Mouse (Mus musculus) neural tube, embryonic 14.5 days (tissue): Measurements from ENCODE around the gene Reps2. TPM values are rescaled to one million over a fixed set of nuclear protein-coding genes. Genes with fewer than 3 reads are reported as not detected.

Experiments used
- ATAC-seq: fragments of 200-750 bp; cut with Nextera tagmentation; 2 replicates; pipeline ENCODE4 v1.8.0; 2017; ENCODE audit warnings: low read depth, mild to moderate bottlenecking, moderate TSS enrichment, moderate library complexity
- H3K27ac ChIP-seq: fragments of 300-500 bp; sonication (generic); 2 replicates; pipeline ENCODE4 v1.5.1; 2014; ENCODE audit warnings: low read depth, mild to moderate bottlenecking, control low read depth, low read length, moderate library complexity, mixed read lengths
- H3K27me3 ChIP-seq: fragments of 300-500 bp; sonication (generic); 2 replicates; pipeline ENCODE4 v1.6.1; 2014; ENCODE audit warnings: low read length; ENCODE audit not compliant: control insufficient read depth, insufficient read depth
- H3K36me3 ChIP-seq: fragments of 300-500 bp; sonication (generic); 2 replicates; pipeline ENCODE4 v1.6.1; 2014; ENCODE audit warnings: low read length, mixed read lengths; ENCODE audit not compliant: control insufficient read depth, insufficient read depth
- H3K4me1 ChIP-seq: fragments of 300-500 bp; sonication (generic); 2 replicates; pipeline ENCODE4 v1.6.1; 2014; ENCODE audit warnings: low read length; ENCODE audit not compliant: control insufficient read depth, insufficient read depth
- H3K4me2 ChIP-seq: fragments of 300-500 bp; sonication (generic); 2 replicates; pipeline ENCODE4 v1.6.1; 2014; ENCODE audit warnings: mild to moderate bottlenecking, low read depth, low read length, control low read depth
- H3K4me3 ChIP-seq: fragments of 300-500 bp; sonication (generic); 2 replicates; pipeline ENCODE4 v1.5.1; 2014; ENCODE audit warnings: low read depth, low read length, control low read depth, mixed read lengths
- H3K9ac ChIP-seq: fragments of 300-500 bp; sonication (generic); replicated peaks from 2 replicates; pipeline ENCODE4 v1.6.1; 2014; ENCODE audit warnings: low read depth, mild to moderate bottlenecking, control low read depth, low read length, mixed read lengths
- H3K9me3 ChIP-seq: fragments of 300-500 bp; sonication (generic); 2 replicates; pipeline ENCODE4 v1.6.1; 2016; ENCODE audit warnings: low read length; ENCODE audit not compliant: control insufficient read depth
- WGBS: fragments of 180-500 bp; shearing (Covaris S2); extraction: QIAGEN DNeasy Blood & Tissue Kit; methylation state at CpG from one replicate; pipeline ENCODE4 v1.1.7; 2014; 5-methylcytosine and 5-hydroxymethylcytosine counted together
- polyA plus RNA-seq: library from polyadenylated mRNA; unstranded; fragments of >200 nt; fragmentation: Nextera tagmentation; extraction: Ambion mirVana; gene quantifications from 2 replicates; pipeline ENCODE4 v1.2.1, GENCODE M21; 2014

Reps2 gene
- polyA plus RNA-seq, 1 experiment from 2014 or later = 4.0 TPM

DNA sequence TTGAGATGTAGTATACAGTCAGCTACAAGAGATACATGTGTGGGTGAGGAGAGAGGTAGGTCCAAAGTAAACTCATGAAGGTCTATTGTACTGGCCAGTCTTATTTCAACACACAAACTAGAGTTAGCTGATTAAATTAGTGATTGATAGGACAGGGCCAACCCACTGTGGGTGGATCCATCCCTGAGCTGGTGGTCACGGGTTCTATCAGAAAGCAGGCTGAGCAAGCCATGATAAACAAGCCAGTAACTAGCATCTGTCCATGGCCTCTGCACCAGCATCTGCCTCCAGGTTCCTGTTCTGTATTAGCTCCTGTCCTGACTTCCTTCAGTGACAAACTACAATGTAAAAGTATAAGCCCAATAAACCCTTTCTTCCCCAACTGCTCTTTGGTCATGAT lies 200.1 kb downstream of the Reps2 start:
- H3K36me3 ChIP-seq = no peaks in the 10 kb centered on the region
- H3K27me3 ChIP-seq = no peaks in the 10 kb centered on the region
- H3K9me3 ChIP-seq = no peaks in the 10 kb centered on the region
- H3K9ac ChIP-seq = no peak overlapping the region
- no peak for ATAC-seq
- H3K4me1 ChIP-seq = no peaks in the 10 kb centered on the region
- WGBS = 71% methylated on average over 1 of the region's 1 CpGs
- no peak overlapping the region for H3K4me2 ChIP-seq
- H3K27ac ChIP-seq = no peak overlapping the region
- H3K4me3 ChIP-seq = no peak overlapping the region

GRCm38 (mm10) chrX:162442970-162443369 lies 200.5 kb downstream of the Reps2 start:
- Histone ChIP-seq H3K4me2 (no peak overlapping the region), H3K4me3 (no peak overlapping the region), H3K27ac (no peak overlapping the region), H3K9ac (no peak overlapping the region), H3K4me1 (no peaks in the 10 kb centered on the region), H3K27me3 (no peaks in the 10 kb centered on the region), H3K36me3 (no peaks in the 10 kb centered on the region), H3K9me3 (no peaks in the 10 kb centered on the region)
- no peak for ATAC-seq
- 32% methylated on average over 1 of the region's 1 CpGs for WGBS

GRCm38 (mm10) chrX:162432776-162433543 lies 210.5 kb downstream of the Reps2 start:
- H3K4me2 ChIP-seq = no peak overlapping the region
- no peaks in the 10 kb centered on the region for H3K9me3 ChIP-seq
- H3K27me3 ChIP-seq = no peaks in the 10 kb centered on the region
- no peaks in the 10 kb centered on the region for H3K4me1 ChIP-seq
- ATAC-seq = no peak
- WGBS = 81% methylated on average over 5 of the region's 5 CpGs
- no peak overlapping the region for H3K9ac ChIP-seq
- H3K4me3 ChIP-seq = no peak overlapping the region
- no peaks in the 10 kb centered on the region for H3K36me3 ChIP-seq
- no peak overlapping the region for H3K27ac ChIP-seq

- Histone ChIP-seq H3K27me3 (no peaks in the 10 kb centered on the region), H3K4me3 (no peak overlapping the region), H3K9ac (no peak overlapping the region), H3K36me3 (no peaks in the 10 kb centered on the region), H3K27ac (no peak overlapping the region), H3K4me2 (no peak overlapping the region), H3K9me3 (no peaks in the 10 kb centered on the region), H3K4me1 (no peaks in the 10 kb centered on the region)
- ATAC-seq = no peak
- WGBS = 82% methylated on average over 2 of the region's 3 CpGs
These were observed 215.8 kb downstream of the Reps2 start for GRCm38 (mm10) chrX:162427698-162428097.

GRCm38 (mm10) chrX:162419431-162419830 lies 224.0 kb downstream of the Reps2 start:
- ATAC-seq = no peak
- H3K27ac ChIP-seq = no peak overlapping the region
- 73% methylated on average over 3 of the region's 3 CpGs for WGBS

DNA sequence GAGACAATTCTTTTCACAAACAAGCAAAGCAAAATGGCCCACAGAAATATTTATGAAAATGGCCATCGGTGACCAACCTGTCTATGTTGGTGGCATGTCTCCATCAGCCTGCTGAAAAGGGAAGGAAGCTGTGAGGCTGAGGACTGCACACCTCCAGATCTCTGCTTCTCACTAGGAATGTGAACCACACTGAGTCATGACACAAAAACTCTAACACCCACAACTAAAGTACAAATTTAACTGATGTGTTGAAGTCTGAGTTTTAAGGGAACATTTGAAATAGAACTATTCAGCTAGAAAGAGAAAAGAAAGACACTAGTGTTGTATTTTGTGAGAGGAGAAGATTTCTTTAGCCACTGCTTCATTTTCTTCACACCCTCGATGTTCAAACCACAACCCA lies 230.3 kb downstream of the Reps2 start:
- H3K9me3 ChIP-seq = no peaks in the 10 kb centered on the region
- no peak overlapping the region for H3K4me3 ChIP-seq
- no peak overlapping the region for H3K27ac ChIP-seq
- no peaks in the 10 kb centered on the region for H3K36me3 ChIP-seq
- H3K9ac ChIP-seq = no peak overlapping the region
- 78% methylated on average over 2 of the region's 2 CpGs for WGBS
- H3K27me3 ChIP-seq = no peaks in the 10 kb centered on the region
- H3K4me2 ChIP-seq = no peak overlapping the region
- ATAC-seq = no peak
- H3K4me1 ChIP-seq = no peaks in the 10 kb centered on the region

More at GRCm38 (mm10) chrX:162419431-162419830, 224.0 kb downstream of the Reps2 start:
- no peaks in the 10 kb centered on the region for H3K36me3 ChIP-seq
- H3K4me2 ChIP-seq = no peak overlapping the region
- no peaks in the 10 kb centered on the region for H3K4me1 ChIP-seq
- H3K4me3 ChIP-seq = no peak overlapping the region
- H3K27me3 ChIP-seq = no peaks in the 10 kb centered on the region
- no peaks in the 10 kb centered on the region for H3K9me3 ChIP-seq
- no peak overlapping the region for H3K9ac ChIP-seq

GRCm38 (mm10) chrX:162407291-162407690 lies 236.2 kb downstream of the Reps2 start:
- ATAC-seq = no peak
- Histone ChIP-seq H3K27ac (no peak overlapping the region), H3K36me3 (no peaks in the 10 kb centered on the region), H3K9ac (no peak overlapping the region), H3K4me2 (no peak overlapping the region), H3K4me1 (no peaks in the 10 kb centered on the region), H3K4me3 (no peak overlapping the region), H3K9me3 (no peaks in the 10 kb centered on the region), H3K27me3 (no peaks in the 10 kb centered on the region)
- WGBS = 50% methylated on average over 4 of the region's 4 CpGs

DNA sequence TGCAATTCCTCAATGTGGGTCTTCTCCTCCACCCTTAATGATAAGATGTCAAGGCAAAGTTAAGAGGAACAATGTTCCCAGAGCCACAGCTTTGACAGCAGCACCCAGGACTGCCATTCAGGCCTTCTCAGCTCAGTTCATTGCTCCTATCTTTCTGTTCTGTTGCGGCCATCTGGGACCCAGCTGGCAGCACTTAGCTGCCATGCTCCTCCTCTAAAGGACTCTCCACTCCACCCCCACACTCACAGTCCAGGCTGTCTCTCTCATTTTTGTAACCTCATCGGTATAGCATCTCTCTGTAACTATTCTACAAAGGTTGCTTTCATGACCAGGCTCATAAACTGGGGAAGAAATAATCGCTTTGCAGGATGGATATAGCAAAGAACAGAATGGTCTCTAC lies 241.0 kb downstream of the Reps2 start:
- Histone ChIP-seq H3K27ac (no peak overlapping the region), H3K9me3 (no peaks in the 10 kb centered on the region), H3K4me1 (no peaks in the 10 kb centered on the region), H3K9ac (no peak overlapping the region), H3K4me2 (no peak overlapping the region), H3K36me3 (no peaks in the 10 kb centered on the region), H3K27me3 (no peaks in the 10 kb centered on the region), H3K4me3 (no peak overlapping the region)
- WGBS = 75% methylated on average over 3 of the region's 3 CpGs
- no peak for ATAC-seq

DNA sequence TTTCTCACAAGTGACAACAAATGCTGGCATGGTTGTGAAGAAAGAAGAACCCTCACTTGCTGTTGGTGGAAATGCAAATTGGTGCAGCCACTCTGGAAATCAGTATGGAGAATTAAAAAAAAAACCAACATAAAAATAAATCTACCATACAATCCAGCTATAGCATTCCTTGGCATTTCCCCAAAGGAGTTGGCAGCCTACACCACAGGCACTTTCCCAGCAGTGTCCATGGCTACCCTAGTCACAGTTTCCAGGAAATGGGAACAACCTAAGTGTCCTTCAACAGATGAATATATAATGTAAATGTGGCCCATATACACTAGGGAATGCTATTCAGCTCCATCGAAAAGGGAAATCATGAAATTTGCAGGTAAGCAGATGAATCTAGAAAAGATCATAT lies 262.7 kb downstream of the Reps2 start:
- H3K27ac ChIP-seq = no peak overlapping the region
- no peaks in the 10 kb centered on the region for H3K36me3 ChIP-seq
- H3K9me3 ChIP-seq = no peaks in the 10 kb centered on the region
- no peak for ATAC-seq
- no peak overlapping the region for H3K4me2 ChIP-seq
- H3K4me3 ChIP-seq = no peak overlapping the region
- WGBS = 100% methylated on average over 1 of the region's 1 CpGs
- H3K9ac ChIP-seq = no peak overlapping the region
- H3K4me1 ChIP-seq = no peaks in the 10 kb centered on the region
- no peaks in the 10 kb centered on the region for H3K27me3 ChIP-seq
